Mouse (Mus musculus) thymus, postnatal 4 days (tissue): ENCODE measurements around the gene Hhat.

Experiments
- DNase-seq: peaks from one replicate; pipeline ENCODE4 v3.0.0; 2021

Gene Hhat

GRCm38 (mm10) chr1:192770495-192771331 is at the start of gene Hhat:
TSS of gene Hhat (minus strand) at chr1:192771223.
- DNase-seq, result peak; percentile 83

- DNase-seq, result no peak
These were observed 47.3 kb upstream of the Hhat start for GRCm38 (mm10) chr1:192818334-192818733.

GRCm38 (mm10) chr1:192815789-192816188 is 44.8 kb upstream of the Hhat start:
- no peak for DNase-seq

GRCm38 (mm10) chr1:192814700-192815099 is 43.7 kb upstream of the Hhat start:
- no peak for DNase-seq

GRCm38 (mm10) chr1:192812758-192813157 is 41.7 kb upstream of the Hhat start:
- DNase-seq, result no peak

- no peak for DNase-seq
These were observed 41.3 kb upstream of the Hhat start for GRCm38 (mm10) chr1:192812290-192812689.

- no peak for DNase-seq
These were observed 35.4 kb upstream of the Hhat start for GRCm38 (mm10) chr1:192806168-192807157.

GRCm38 (mm10) chr1:192800338-192800737 is 29.3 kb upstream of the Hhat start:
- no peak for DNase-seq

- DNase-seq, result peak; percentile 70
These were observed 28.4 kb upstream of the Hhat start for GRCm38 (mm10) chr1:192799165-192799991.

- DNase-seq, result no peak
These were observed 27.5 kb upstream of the Hhat start for GRCm38 (mm10) chr1:192798212-192799164.

GRCm38 (mm10) chr1:192797011-192797274 is 25.9 kb upstream of the Hhat start:
- DNase-seq, result peak; percentile 28

- DNase-seq, result no peak
These were observed 25.4 kb upstream of the Hhat start for GRCm38 (mm10) chr1:192796201-192797010.

GRCm38 (mm10) chr1:192794957-192795745 is 24.1 kb upstream of the Hhat start:
- peak; percentile 40 for DNase-seq

GRCm38 (mm10) chr1:192791897-192792361 is 20.9 kb upstream of the Hhat start:
- DNase-seq, result peak; percentile 81

- peak; percentile 75 for DNase-seq
These were observed 19.4 kb upstream of the Hhat start for GRCm38 (mm10) chr1:192790442-192790841.

GRCm38 (mm10) chr1:192789828-192790227 is 18.8 kb upstream of the Hhat start:
- DNase-seq, result no peak

GRCm38 (mm10) chr1:192789111-192789522 is 18.1 kb upstream of the Hhat start:
- no peak for DNase-seq

- DNase-seq, result no peak
These were observed 15.2 kb upstream of the Hhat start for GRCm38 (mm10) chr1:192786194-192786593.

GRCm38 (mm10) chr1:192785046-192785961 is 14.3 kb upstream of the Hhat start:
- DNase-seq, result no peak
